In genomic region chr8:89042118-89042460, GRCm38 (mm10) we compare ENCODE assay signal across 8 mouse cellular contexts. TPM values are rescaled to one million over a fixed set of nuclear protein-coding genes. Genes with fewer than 3 reads are reported as not detected.
A peak's percentile ranks its signal among the peaks of the same experiment; 100 is the strongest.
DNase-seq lines count a peak whose midpoint lies in the region; ATAC-seq and TF ChIP-seq lines count a peak whose summit lies in the region.

No protein-coding gene starts in this region.

- peaks cover 7% of the 10 kb centered on the region; the same call in 1 of the 2 replicates for H3K4me1 ChIP-seq in kidney, embryonic 14.5 days (ENCODE audit: control insufficient read depth, insufficient read depth, low read length)
- H3K4me1 ChIP-seq in hindbrain, embryonic 11.5 days (replicated peaks; ENCODE audit: control insufficient read depth, insufficient read depth, low read length) = peaks cover 2% of the 10 kb centered on the region; the same call in 1 of the 2 replicates
- H3K4me1 ChIP-seq in liver, postnatal 0 days (ENCODE audit: insufficient read depth) = 0 out of 2 replicates have a peak, but pooled peaks cover 2% of the 10 kb centered on the region

- ATAC-seq in kidney, embryonic 14.5 days (ENCODE audit: low FRiP score, low TSS enrichment) = no peak
- 0 out of 2 replicates have a peak, but pooled peaks have one; percentile 6 for ATAC-seq in hindbrain, embryonic 11.5 days (ENCODE audit: low FRiP score)
- ATAC-seq in liver, postnatal 0 days = no peak
- no peak for ATAC-seq in frontal cortex, adult (ENCODE audit: low TSS enrichment)

- H3K9me3 ChIP-seq in kidney, embryonic 14.5 days (ENCODE audit: control insufficient read depth, low read length) = no peaks in the 10 kb centered on the region
- no peaks in the 10 kb centered on the region for H3K9me3 ChIP-seq in hindbrain, embryonic 11.5 days (ENCODE audit: control insufficient read depth, low read length)
- H3K9me3 ChIP-seq in liver, postnatal 0 days (ENCODE audit: low read length) = no peaks in the 10 kb centered on the region

- under 1% methylated on average over 35 of the region's 35 CpGs for WGBS in kidney, embryonic 14.5 days
- WGBS in hindbrain, embryonic 11.5 days = 0% methylated on average over 35 of the region's 35 CpGs
- 4% methylated on average over 33 of the region's 35 CpGs for WGBS in liver, postnatal 0 days (ENCODE audit: insufficient replicate concordance)

- H3K27ac ChIP-seq in kidney, embryonic 14.5 days (ENCODE audit: low read depth, low read length) = peak overlapping the region; percentile 99
- peak overlapping the region; percentile 99 for H3K27ac ChIP-seq in hindbrain, embryonic 11.5 days (ENCODE audit: low read depth, low read length)
- peak overlapping the region; percentile 91 for H3K27ac ChIP-seq in liver, postnatal 0 days (ENCODE audit: low read depth)

- H3K4me3 ChIP-seq in kidney, embryonic 14.5 days (ENCODE audit: low read length) = peak overlapping the region; percentile 75
- H3K4me3 ChIP-seq in hindbrain, embryonic 11.5 days (ENCODE audit: low read depth, low read length) = peak overlapping the region; percentile 86
- H3K4me3 ChIP-seq in liver, postnatal 0 days (ENCODE audit: low read depth, low read length) = peak overlapping the region; percentile 57

- H3K27me3 ChIP-seq in kidney, embryonic 14.5 days (ENCODE audit: control insufficient read depth, insufficient read depth, low read length) = no peaks in the 10 kb centered on the region; the same call in 1 of the 2 replicates
- peaks cover 14% of the 10 kb centered on the region for H3K27me3 ChIP-seq in hindbrain, embryonic 11.5 days (ENCODE audit: control insufficient read depth, insufficient read depth, low read length)
- peaks cover 72% of the 10 kb centered on the region for H3K27me3 ChIP-seq in liver, postnatal 0 days (ENCODE audit: insufficient read depth, low read length)

- peak overlapping the region; percentile 96 for H3K9ac ChIP-seq in kidney, embryonic 14.5 days (ENCODE audit: low read depth, low read length)
- peak overlapping the region; percentile 96 for H3K9ac ChIP-seq in hindbrain, embryonic 11.5 days (ENCODE audit: low read depth, low read length)
- peak overlapping the region; percentile 68 for H3K9ac ChIP-seq in liver, postnatal 0 days (replicated peaks)

- TF ChIP-seq CTCF in liver, postnatal 0 days (IDR thresholded peaks at IDR 0.05; ENCODE audit: low read depth) = no peak

- no peaks in the 10 kb centered on the region for H3K36me3 ChIP-seq in kidney, embryonic 14.5 days (ENCODE audit: control insufficient read depth, insufficient read depth, low read length)
- no peaks in the 10 kb centered on the region for H3K36me3 ChIP-seq in hindbrain, embryonic 11.5 days (ENCODE audit: control insufficient read depth, insufficient read depth, low read length)
- no peaks in the 10 kb centered on the region for H3K36me3 ChIP-seq in liver, postnatal 0 days (replicated peaks; ENCODE audit: insufficient read depth, low read length)

- no peak for TF ChIP-seq EP300 in liver, postnatal 0 days (IDR thresholded peaks at IDR 0.05; ENCODE audit: low read depth)

- H3K4me2 ChIP-seq in kidney, embryonic 14.5 days (replicated peaks; ENCODE audit: low read depth, low read length) = peak overlapping the region; percentile 65
- peak overlapping the region; percentile 77 for H3K4me2 ChIP-seq in hindbrain, embryonic 11.5 days (replicated peaks; ENCODE audit: low read depth, low read length)
- H3K4me2 ChIP-seq in liver, postnatal 0 days (ENCODE audit: low read depth, low read length) = peak overlapping the region; percentile 66

- no peak for DNase-seq in kidney, postnatal 10 days
- DNase-seq in embryo, embryonic 11 days = peak; percentile 70
- DNase-seq in hindbrain, embryonic 11.5 days (ENCODE audit: low spot score) = no peak
- peak; percentile 34 for DNase-seq in liver, postnatal 0 days
- no peak for DNase-seq in right cerebral cortex, postnatal 36 days (ENCODE audit: low spot score in 2 of 2)
- DNase-seq in adrenal gland, postnatal 4 days (ENCODE audit: low spot score in 2 of 2) = no peak

RNA-seq across cellular contexts. Expression of gene Sall1, which starts 1.9 kb away (rescaled TPM):
- polyA plus RNA-seq in kidney, embryonic 14.5 days (2014; fragmentation: Nextera tagmentation; extraction: Ambion mirVana) = 44.4 and 64.6 TPM in 2 replicates
- 18.7 and 20.8 TPM in 2 replicates for polyA plus RNA-seq in hindbrain, embryonic 11.5 days (2014; fragmentation: Nextera tagmentation; extraction: Ambion mirVana)
- 3.3 and 3.9 TPM in 2 replicates for polyA plus RNA-seq in liver, postnatal 0 days (2015; fragmentation: Nextera tagmentation; extraction: Ambion mirVana)
- total RNA-seq in adrenal gland, postnatal 4 days (2021) = 10 to 100 TPM in 1 of 2 experiments, 1 to 10 TPM in 1; 1.5 to 10.7 TPM

Comparison
In these comparisons a context has a peak if more than half of its experiments do, and no peak if none do; other contexts are left out.
1. DNase-seq: peak in embryo, embryonic 11 days (single experiment) and liver, postnatal 0 days (single experiment); none in kidney, postnatal 10 days (single experiment), hindbrain, embryonic 11.5 days (single experiment), right cerebral cortex, postnatal 36 days (0 of 2) and adrenal gland, postnatal 4 days (0 of 2).
2. Peak in every context shown above with its lines, with median percentiles within 50 percentile points of each other: H3K27ac ChIP-seq, H3K4me2 ChIP-seq, H3K4me3 ChIP-seq and H3K9ac ChIP-seq.